14 mouse cellular contexts compared by ENCODE assay signal in genomic region chr17:74409722-74410121, GRCm38 (mm10). TPM values are rescaled to one million over a fixed set of nuclear protein-coding genes. Genes with fewer than 3 reads are reported as not detected.
DNase-seq lines count a peak whose midpoint lies in the region; ATAC-seq and TF ChIP-seq lines count a peak whose summit lies in the region.
"Had no signal": no experiment of that assay in that cellular context is flagged by ENCODE, and none has a peak within 500 bp of the region (broad histone marks: within the 10 kb centered on the region; RNA-seq: fewer than 3 reads in every experiment).

No protein-coding gene starts in this region.

- no peak overlapping the region for H3K9ac ChIP-seq in embryonic facial prominence, embryonic 11.5 days (replicated peaks; ENCODE audit: low read length)
- H3K9ac ChIP-seq in CH12.LX (ENCODE audit: insufficient read depth, low read depth): no peak overlapping the region
- H3K9ac ChIP-seq: heart, embryonic 15.5 days had no signal

- H3K36me3 ChIP-seq in embryonic facial prominence, embryonic 11.5 days (replicated peaks; ENCODE audit: control insufficient read depth, insufficient read depth, low read depth, low read length): no peaks in the 10 kb centered on the region; the same call in 1 of the 2 replicates
- peaks cover 92% of the 10 kb centered on the region for H3K36me3 ChIP-seq in embryonic facial prominence, embryonic 10.5 days (replicated peaks)
- H3K36me3 ChIP-seq in CH12.LX (replicated peaks in 1 of 2; ENCODE audit: control insufficient read depth in 1 of 2, insufficient read depth in 1 of 2, low read length in 1 of 2): peaks cover 51 to 75% of the 10 kb centered on the region in 2 experiments

- in situ Hi-C loops in CH12.LX (cut with MboI; ENCODE audit: low pct_ligation_motif_present, low pct_unique_long_range_greater_than_20kb, low sequenced_read_pairs): no loop called here

- no peak overlapping the region for H3K4me2 ChIP-seq in embryonic facial prominence, embryonic 11.5 days (ENCODE audit: low read depth, low read length)
- H3K4me2 ChIP-seq in CH12.LX (ENCODE audit: insufficient read depth, low read depth, poor library complexity, severe bottlenecking): no peak overlapping the region
- H3K4me2 ChIP-seq: heart, embryonic 15.5 days had no signal

- no peak overlapping the region for H3K27ac ChIP-seq in embryonic facial prominence, embryonic 11.5 days (replicated peaks; ENCODE audit: low read depth, low read length)
- no peak overlapping the region for H3K27ac ChIP-seq in embryonic facial prominence, embryonic 10.5 days (replicated peaks)
- H3K27ac ChIP-seq in layer of hippocampus, adult 2 months: no peak overlapping the region
- H3K27ac ChIP-seq in CH12.LX (ENCODE audit: insufficient read depth, low read depth): no peak overlapping the region
- H3K27ac ChIP-seq: heart, embryonic 15.5 days had no signal

- peak; percentile 13 for DNase-seq in embryonic facial prominence, embryonic 11.5 days (ENCODE audit: low spot score)
- no peak for DNase-seq in embryonic facial prominence, embryonic 10.5 days (ENCODE audit: low spot score)
- DNase-seq in layer of hippocampus, adult 2 months (ENCODE audit: low spot score in 2 of 2): no peak
- no peak for DNase-seq in layer of hippocampus, adult 11-12 months (ENCODE audit: low spot score)
- no peak for DNase-seq in CH12.LX (ENCODE audit: extremely low read depth)
- no peak for DNase-seq in adrenal gland, postnatal 4 days (ENCODE audit: low spot score in 2 of 2)
- no peak for DNase-seq in left cerebral cortex, adult 18-20 months (ENCODE audit: low spot score in 2 of 2)
- DNase-seq: cerebellum, adult 9-11 months; gastrocnemius, postnatal 14 days; right cerebral cortex, adult 18-20 months; thymus, adult 18-20 months had no signal

- H3K79me2 ChIP-seq in CH12.LX (replicated peaks; ENCODE audit: control insufficient read depth, extremely low read depth, insufficient read depth, poor library complexity, severe bottlenecking): no peaks in the 10 kb centered on the region

- TF ChIP-seq RAD21 in CH12.LX (IDR thresholded peaks at IDR 0.05; ENCODE audit: low read depth, low read length): peak; percentile 20

- TF ChIP-seq EP300 in CH12.LX (IDR thresholded peaks at IDR 0.05; ENCODE audit: low read length): no peak

- TF ChIP-seq CTCF in layer of hippocampus, adult 2 months (conservative IDR thresholded peaks at IDR 0.05): peak; percentile 62
- TF ChIP-seq CTCF in CH12.LX (conservative IDR thresholded peaks at IDR 0.05 in 1 of 2, IDR thresholded peaks at IDR 0.05 in 1 of 2; ENCODE audit: low read depth in 2 of 2, low read length in 2 of 2): peak in 1 of 2 experiments; percentile 57; a peak in 2 of 4 replicates

- no peaks in the 10 kb centered on the region for H3K27me3 ChIP-seq in embryonic facial prominence, embryonic 11.5 days (ENCODE audit: control insufficient read depth, insufficient read depth, low read length)
- no peaks in the 10 kb centered on the region for H3K27me3 ChIP-seq in embryonic facial prominence, embryonic 10.5 days (replicated peaks; ENCODE audit: low read depth, poor library complexity, severe bottlenecking)
- H3K27me3 ChIP-seq in CH12.LX (replicated peaks): no peaks in the 10 kb centered on the region
- H3K27me3 ChIP-seq: heart, embryonic 15.5 days had no signal

- dilution Hi-C loops in CH12.LX (cut with MboI; ENCODE audit: extremely low pct_ligation_motif_present, extremely low pct_unique_long_range_greater_than_20kb, low sequenced_read_pairs): no loop called here

- H3K4me3 ChIP-seq in embryonic facial prominence, embryonic 11.5 days (ENCODE audit: low read depth, low read length): no peak overlapping the region
- H3K4me3 ChIP-seq in embryonic facial prominence, embryonic 10.5 days: no peak overlapping the region
- H3K4me3 ChIP-seq in layer of hippocampus, adult 2 months: no peak overlapping the region
- H3K4me3 ChIP-seq in CH12.LX (replicated peaks in 1 of 3; ENCODE audit: low read depth in 2 of 3, low read length in 2 of 3, poor library complexity in 1 of 3): no peak overlapping the region
- H3K4me3 ChIP-seq: heart, embryonic 15.5 days had no signal

- H3K9me3 ChIP-seq in embryonic facial prominence, embryonic 11.5 days (replicated peaks; ENCODE audit: control insufficient read depth, low read length): no peaks in the 10 kb centered on the region
- H3K9me3 ChIP-seq in embryonic facial prominence, embryonic 10.5 days: no peaks in the 10 kb centered on the region
- no peaks in the 10 kb centered on the region for H3K9me3 ChIP-seq in CH12.LX (replicated peaks; ENCODE audit: low read length)
- H3K9me3 ChIP-seq: heart, embryonic 15.5 days had no signal

- no peak for TF ChIP-seq POLR2A in CH12.LX (IDR thresholded peaks at IDR 0.05; ENCODE audit: low read depth, low read length)

- 68% methylated on average over 4 of the region's 4 CpGs for WGBS in embryonic facial prominence, embryonic 11.5 days
- 68% methylated on average over 4 of the region's 4 CpGs for WGBS in embryonic facial prominence, embryonic 10.5 days

- no peaks in the 10 kb centered on the region for H3K4me1 ChIP-seq in embryonic facial prominence, embryonic 11.5 days (ENCODE audit: control insufficient read depth, insufficient read depth, low read length)
- no peaks in the 10 kb centered on the region for H3K4me1 ChIP-seq in embryonic facial prominence, embryonic 10.5 days
- H3K4me1 ChIP-seq in CH12.LX (ENCODE audit: control insufficient read depth in 1 of 2, insufficient read depth in 2 of 2): peaks cover 0 to 20% of the 10 kb centered on the region in 2 experiments; a peak in 2 of 4 replicates

- no peak for ATAC-seq in embryonic facial prominence, embryonic 11.5 days (replicated peaks; ENCODE audit: insufficient number of reproducible peaks, low FRiP score, low TSS enrichment, low read depth)
- peak; percentile 24; the same call in 1 of the 2 replicates for ATAC-seq in erythroblast, adult 5-6 weeks (replicated peaks; ENCODE audit: low FRiP score, poor library complexity, severe bottlenecking)
- ATAC-seq: activated CD4-positive, CD25-positive, alpha-beta regulatory T cell, adult 4 months had no signal

TF ChIP-seq in CH12.LX, 34 proteins besides CTCF, POLR2A, EP300 and RAD21:
- TF ChIP-seq SMC3 (IDR thresholded peaks at IDR 0.05; ENCODE audit: low read depth, low read length) (peak; percentile 52), PAX5 (IDR thresholded peaks at IDR 0.05; ENCODE audit: low read length) (no peak)

RNA-seq across cellular contexts. Expression of gene Slc30a6, which starts 14.3 kb away (rescaled TPM):
- polyA plus RNA-seq in embryonic facial prominence, embryonic 11.5 days (2014; fragmentation: Nextera tagmentation; extraction: Ambion mirVana): 34.4 and 36.6 TPM in 2 replicates
- polyA plus RNA-seq in embryonic facial prominence, embryonic 10.5 days (2016; fragmentation: Nextera tagmentation; extraction: Ambion mirVana): 38.3 and 39.2 TPM in 2 replicates
- 10 to 100 TPM; 17.4 to 17.7 TPM for total RNA-seq in layer of hippocampus, adult 2 months (2021)
- total RNA-seq in CH12.LX (2012; rRNA removed) (16.2 and 16.8 TPM in 2 replicates), CH12.LX (2014; rRNA removed) (27.2 and 31.5 TPM in 2 replicates)
- polyA plus RNA-seq in CH12.LX (2012; ENCODE audit: insufficient read length, low read depth): 17.1 and 19.7 TPM in 2 replicates
- total RNA-seq in erythroblast, adult 5-6 weeks (2015; ENCODE audit: low replicate concordance): 0.58 and 8.4 TPM in 2 replicates
- total RNA-seq in erythroblast, adult 5-6 weeks (2017; ENCODE audit: low replicate concordance): 2.4 and 6.0 TPM in 2 replicates
- total RNA-seq in adrenal gland, postnatal 4 days (2021): 10 to 100 TPM; 23.2 to 25.9 TPM
- total RNA-seq in left cerebral cortex, adult 18-20 months (2021): 10 to 100 TPM; 11.8 to 15.2 TPM

RNA-seq across cellular contexts. Expression of gene Nlrc4, which starts 49.2 kb away (rescaled TPM):
- polyA plus RNA-seq in embryonic facial prominence, embryonic 11.5 days (2014; fragmentation: Nextera tagmentation; extraction: Ambion mirVana): 0.18 and 0.24 TPM in 2 replicates
- polyA plus RNA-seq in embryonic facial prominence, embryonic 10.5 days (2016; fragmentation: Nextera tagmentation; extraction: Ambion mirVana): 0.16 and 0.19 TPM in 2 replicates
- under 1 TPM; 0.07 to 0.10 TPM for total RNA-seq in layer of hippocampus, adult 2 months (2021)
- 1.9 and 2.0 TPM in 2 replicates for total RNA-seq in CH12.LX (2012; rRNA removed)
- total RNA-seq in CH12.LX (2014; rRNA removed): 3.3 and 4.3 TPM in 2 replicates
- polyA plus RNA-seq in CH12.LX (2012; ENCODE audit: insufficient read length, low read depth): 5.9 and 6.0 TPM in 2 replicates
- total RNA-seq in erythroblast, adult 5-6 weeks (2015; ENCODE audit: low replicate concordance): 1.3 and 2.9 TPM in 2 replicates
- total RNA-seq in erythroblast, adult 5-6 weeks (2017; ENCODE audit: low replicate concordance): 1.1 and 1.3 TPM in 2 replicates
- total RNA-seq in adrenal gland, postnatal 4 days (2021): under 1 TPM; 0.68 to 0.70 TPM
- under 1 TPM; 0.19 to 0.35 TPM for total RNA-seq in left cerebral cortex, adult 18-20 months (2021)
